Mouse (Mus musculus) lung, postnatal 0 days (tissue): Measurements from ENCODE around the gene Ythdf1. TPM values are rescaled to one million over a fixed set of nuclear protein-coding genes. Genes with fewer than 3 reads are reported as not detected.
A peak's percentile ranks its signal among the peaks of the same experiment; 100 is the strongest.

ENCODE experiments used
- ATAC-seq: fragments of 200-750 bp; cut with Nextera tagmentation; 2 replicates; pipeline ENCODE4 v1.8.0; 2017; ENCODE audit warnings: moderate library complexity
- DNase-seq: peaks from one replicate; pipeline ENCODE4 v3.0.0-alpha.2; 2016; ENCODE audit warnings: low spot score
- H3K27ac ChIP-seq: fragments of 300-500 bp; sonication (generic); 2 replicates; pipeline ENCODE4 v1.5.1; 2014; ENCODE audit warnings: antibody characterized with exemption, mild to moderate bottlenecking, low read length, mixed read lengths
- H3K27me3 ChIP-seq: fragments of 300-500 bp; sonication (generic); replicated peaks from 2 replicates; pipeline ENCODE4 v1.6.1; 2014; ENCODE audit warnings: low read length, mixed read lengths; ENCODE audit not compliant: insufficient read depth
- H3K36me3 ChIP-seq: fragments of 300-500 bp; sonication (generic); 2 replicates; pipeline ENCODE4 v1.6.1; 2014; ENCODE audit warnings: low read length, mixed read lengths; ENCODE audit not compliant: insufficient read depth
- H3K4me1 ChIP-seq: fragments of 300-500 bp; sonication (generic); 2 replicates; pipeline ENCODE4 v1.6.1; 2014; ENCODE audit warnings: antibody characterized with exemption, low read depth, low read length, mixed read lengths; ENCODE audit not compliant: insufficient read depth
- H3K4me2 ChIP-seq: fragments of 300-500 bp; sonication (generic); replicated peaks from 2 replicates; pipeline ENCODE4 v1.6.1; 2014; ENCODE audit warnings: low read depth, mild to moderate bottlenecking, low read length, moderate library complexity, mixed read lengths
- H3K4me3 ChIP-seq: fragments of 300-500 bp; sonication (generic); 2 replicates; pipeline ENCODE4 v1.5.1; 2014; ENCODE audit warnings: low read depth, low read length
- H3K9ac ChIP-seq: fragments of 300-500 bp; sonication (generic); replicated peaks from 2 replicates; pipeline ENCODE4 v1.6.1; 2014; ENCODE audit warnings: low read depth, mild to moderate bottlenecking
- H3K9me3 ChIP-seq: fragments of 300-500 bp; sonication (generic); 2 replicates; pipeline ENCODE4 v1.6.1; 2016; ENCODE audit warnings: low read length, mixed read lengths
- CTCF ChIP-seq: IDR thresholded peaks from 2 replicates; pipeline ENCODE4 v1.5.1; 2016; ENCODE audit warnings: antibody characterized with exemption, mild to moderate bottlenecking
- EP300 ChIP-seq: IDR thresholded peaks from 2 replicates; pipeline ENCODE4 v1.6.1; 2016; ENCODE audit warnings: antibody characterized with exemption, mild to moderate bottlenecking, control low read depth
- WGBS: fragments of 180-500 bp; shearing (Covaris S2); extraction: QIAGEN DNeasy Blood & Tissue Kit; methylation state at CpG from one replicate; pipeline ENCODE4 v1.1.7; 2014; 5-methylcytosine and 5-hydroxymethylcytosine counted together
- polyA plus RNA-seq: library from polyadenylated mRNA; unstranded; fragments of >200 nt; fragmentation: Nextera tagmentation; extraction: Ambion mirVana; gene quantifications from 2 replicates; pipeline ENCODE4 v1.2.1, GENCODE M21; 2015

Gene Ythdf1
- 40.3 and 42.4 TPM in 2 replicates for polyA plus RNA-seq

DNA sequence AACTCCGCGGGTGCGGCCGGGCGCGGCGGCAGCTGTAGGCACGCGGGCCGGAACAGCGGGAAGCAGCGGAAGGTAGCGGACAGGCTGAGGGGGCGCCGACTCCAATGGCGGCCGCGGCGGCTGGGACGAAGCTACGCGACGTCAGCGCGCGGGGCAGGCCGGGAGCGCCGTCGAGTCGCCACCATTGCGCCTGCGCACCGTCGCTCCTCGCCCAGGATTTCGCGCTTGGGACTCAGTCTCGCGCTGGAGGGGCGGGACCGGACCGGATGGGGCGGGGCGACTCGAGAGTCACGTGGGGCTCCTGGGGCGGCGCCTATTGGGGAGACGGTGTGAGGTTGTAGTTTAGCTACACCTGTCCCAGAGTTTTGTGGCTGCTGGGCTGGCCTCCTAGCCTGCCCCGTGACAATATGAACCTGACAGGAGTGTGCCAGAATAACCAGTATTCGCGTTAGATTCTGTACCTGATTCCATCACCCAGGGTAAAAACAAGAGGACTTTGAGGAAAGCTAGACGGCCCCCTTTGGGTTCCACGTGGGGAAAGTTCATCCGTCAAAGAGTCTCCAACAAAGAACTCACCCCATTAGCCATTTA is at the start of gene Ythdf1:
Ythdf1 (minus strand) TSS at position 140 of the 591 bp plus-strand sequence.
- TF ChIP-seq EP300 (no peak), CTCF (no peak)
- Histone ChIP-seq H3K9ac (peak within 1 kb of the TSS; percentile 99), H3K4me1 (peaks cover 7% of the 10 kb centered on the region), H3K9me3 (no peaks in the 10 kb centered on the region), H3K27me3 (no peaks in the 10 kb centered on the region), H3K4me2 (peak within 1 kb of the TSS; percentile 78), H3K27ac (peak within 1 kb of the TSS; percentile 85), H3K4me3 (peak within 1 kb of the TSS; percentile 100), H3K36me3 (no peaks in the 10 kb centered on the region)
- peak; percentile 98 for DNase-seq
- peak; percentile 96 for ATAC-seq
- WGBS: 1% methylated on average over 42 of the region's 56 CpGs

- TF ChIP-seq CTCF (no peak; the same call in 1 of the 2 replicates), EP300 (no peak)
- Histone ChIP-seq H3K36me3 (peaks cover 20% of the 10 kb centered on the region), H3K9me3 (no peaks in the 10 kb centered on the region), H3K4me2 (peak within 1 kb of the TSS; percentile 88), H3K4me3 (peak within 1 kb of the TSS; percentile 77), H3K27ac (peak within 1 kb of the TSS; percentile 78), H3K9ac (peak within 1 kb of the TSS; percentile 97), H3K27me3 (no peaks in the 10 kb centered on the region), H3K4me1 (peaks cover 3% of the 10 kb centered on the region; the same call in 1 of the 2 replicates)
- peak; percentile 95 for ATAC-seq
- WGBS: under 1% methylated on average over 57 of the region's 57 CpGs
- peak; percentile 98 for DNase-seq
Measured at GRCm38 (mm10) chr2:180967010-180967763, 46.4 kb upstream of the Ythdf1 start, which contains the start of gene Arfgap1. Arfgap1 (plus strand) TSS chr2:180967225.

DNA sequence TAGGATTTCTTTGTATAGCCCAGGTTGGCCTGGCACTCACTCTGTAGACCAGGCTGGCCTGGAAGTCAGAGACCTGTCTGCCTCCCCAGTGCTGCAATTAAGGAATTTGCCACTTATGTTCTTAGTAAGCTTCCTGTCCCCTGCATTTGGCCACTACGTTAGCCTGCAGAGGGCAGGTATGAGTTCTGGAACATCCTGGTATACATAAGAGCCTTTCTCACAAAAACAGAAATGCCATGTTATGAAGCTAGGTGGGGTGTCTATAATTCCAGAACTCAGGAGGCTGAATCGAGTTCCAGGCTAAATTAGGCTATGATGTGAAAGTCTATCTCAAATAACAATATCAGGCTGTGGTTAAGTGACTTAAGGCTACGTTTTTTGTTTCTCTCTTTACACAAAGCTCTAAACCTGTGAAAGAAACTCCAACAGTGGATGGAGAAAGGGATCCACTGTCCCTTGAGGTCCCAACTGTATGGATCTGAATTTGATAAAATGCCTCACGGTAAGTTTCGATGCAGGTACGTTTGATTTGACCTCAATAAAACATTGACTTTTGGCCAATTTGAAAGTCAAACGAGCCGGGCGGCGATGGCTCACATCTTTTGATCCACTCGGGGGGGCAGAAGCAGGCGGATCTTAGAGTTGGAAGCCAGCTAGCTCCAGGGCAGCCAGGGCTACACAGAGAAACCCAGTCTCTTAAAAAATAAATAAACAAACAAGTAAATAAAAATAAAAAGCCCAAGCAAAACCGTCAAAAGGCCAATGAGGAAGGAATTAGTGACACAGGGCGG is 45.5 kb upstream of the Ythdf1 start:
- DNase-seq: peak; percentile 65
- peak overlapping the region; percentile 78 for H3K27ac ChIP-seq
- H3K4me2 ChIP-seq: peak overlapping the region; percentile 88
- 9% methylated on average over 14 of the region's 14 CpGs for WGBS
- peak overlapping the region; percentile 97 for H3K9ac ChIP-seq
- H3K4me1 ChIP-seq: peaks cover 3% of the 10 kb centered on the region; the same call in 1 of the 2 replicates
- H3K4me3 ChIP-seq: peak overlapping the region; percentile 77
- H3K27me3 ChIP-seq: no peaks in the 10 kb centered on the region
- peak; percentile 25; the same call in 1 of the 2 replicates for ATAC-seq
- H3K9me3 ChIP-seq: no peaks in the 10 kb centered on the region
- TF ChIP-seq EP300: no peak
- peak; percentile 61 for TF ChIP-seq CTCF
- H3K36me3 ChIP-seq: peaks cover 11% of the 10 kb centered on the region

GRCm38 (mm10) chr2:180963956-180964355 is 43.2 kb upstream of the Ythdf1 start:
- no peak overlapping the region for H3K4me2 ChIP-seq
- no peaks in the 10 kb centered on the region for H3K9me3 ChIP-seq
- ATAC-seq (peak; percentile 23; the same call in 1 of the 2 replicates), DNase-seq (peak; percentile 82)
- H3K4me3 ChIP-seq: no peak overlapping the region
- TF ChIP-seq CTCF (peak; percentile 96), EP300 (no peak)
- H3K9ac ChIP-seq: no peak overlapping the region
- no peaks in the 10 kb centered on the region for H3K27me3 ChIP-seq
- H3K4me1 ChIP-seq: peaks cover 3% of the 10 kb centered on the region; the same call in 1 of the 2 replicates
- WGBS: 7% methylated on average over 5 of the region's 5 CpGs
- no peak overlapping the region for H3K27ac ChIP-seq
- H3K36me3 ChIP-seq: no peaks in the 10 kb centered on the region

DNA sequence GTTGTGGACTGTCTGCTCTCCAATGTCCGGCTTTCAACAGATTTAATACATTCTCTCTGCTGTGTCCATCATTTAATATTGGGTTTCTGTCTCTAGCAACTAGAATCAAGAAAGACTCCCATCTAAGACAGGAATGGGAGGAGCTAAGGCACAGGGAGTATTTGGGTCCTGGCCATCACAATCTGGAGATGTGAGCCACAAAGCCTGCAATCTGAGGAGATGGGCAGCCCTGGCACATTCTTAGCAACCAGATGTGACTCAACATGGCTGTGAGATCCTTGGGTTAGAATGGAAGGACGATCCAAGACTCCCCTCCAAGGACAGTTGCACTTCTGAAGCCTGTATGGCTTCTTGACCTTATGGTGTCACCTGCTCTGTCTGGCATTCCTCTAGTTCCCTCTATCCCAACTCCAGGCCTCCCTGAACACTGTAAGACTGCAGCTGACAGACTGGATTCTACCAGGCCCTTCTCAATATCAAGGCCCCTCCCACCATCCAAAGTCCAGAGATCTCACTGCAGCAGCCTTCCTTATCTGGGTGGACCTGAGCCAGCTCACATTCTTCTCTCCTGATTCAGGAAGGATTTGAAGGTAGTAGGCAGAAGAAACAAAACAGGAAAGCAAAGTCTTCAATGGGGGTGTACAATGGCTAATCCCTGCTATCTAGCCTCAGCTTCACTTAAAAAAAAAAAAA is 42.0 kb upstream of the Ythdf1 start:
- H3K27ac ChIP-seq: no peak overlapping the region

More for the DNA sequence above, 42.0 kb upstream of the Ythdf1 start:
- Histone ChIP-seq H3K4me1 (no peaks in the 10 kb centered on the region), H3K9me3 (no peaks in the 10 kb centered on the region), H3K27me3 (no peaks in the 10 kb centered on the region), H3K36me3 (no peaks in the 10 kb centered on the region), H3K4me2 (no peak overlapping the region), H3K4me3 (no peak overlapping the region), H3K9ac (no peak overlapping the region)
- DNase-seq (no peak), ATAC-seq (no peak)
- TF ChIP-seq EP300: no peak
- no peak for TF ChIP-seq CTCF
- 63% methylated on average over 2 of the region's 2 CpGs for WGBS
